Mouse (Mus musculus): ENCODE results near the gene Prap1.

- TF ChIP-seq CTCF (conservative IDR thresholded peaks at IDR 0.05; ENCODE audit: low read length) = no peak
- TF ChIP-seq NANOG (IDR thresholded peaks at IDR 0.05; ENCODE audit: borderline replicate concordance, low read length) = no peak
- TF ChIP-seq POU5F1 (IDR thresholded peaks at IDR 0.05; ENCODE audit: borderline replicate concordance, low read length) = no peak
Observed at GRCm38 (mm10) chr7:140059601-140060000, 33.6 kb upstream of the Prap1 start.
